Mouse (Mus musculus) MN1 (cell line): ENCODE results near the gene Phykpl.
"Not testable (repeated sequence)": the region's sequence is repeated elsewhere in the genome, so short reads cannot be mapped to it uniquely, and the experiment has no call there.

Source experiments
- DNase-seq: peaks from one replicate; pipeline ENCODE4 v3.0.0-alpha.2; 2016; ENCODE audit warnings: low spot score

Phykpl gene

DNA sequence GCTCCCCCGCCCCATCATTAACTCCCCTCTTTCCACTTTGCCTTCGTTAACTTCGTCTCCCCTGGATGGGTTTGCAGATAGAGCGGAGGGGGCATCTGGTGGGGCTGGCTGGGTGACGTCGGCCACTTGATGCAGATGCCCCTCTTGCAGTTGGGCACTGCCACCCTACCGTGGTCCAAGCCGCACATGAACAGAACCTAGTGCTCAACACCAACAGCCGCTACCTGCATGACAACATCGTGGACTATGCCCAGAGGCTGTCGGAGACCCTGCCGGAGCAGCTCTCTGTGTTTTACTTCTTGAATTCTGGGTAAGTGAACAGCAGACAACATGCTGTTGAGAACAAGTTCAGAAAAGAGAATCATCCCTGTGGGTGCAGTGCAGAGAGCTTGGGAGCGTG lies 1.9 kb downstream of the Phykpl start:
- no peak for DNase-seq

DNA sequence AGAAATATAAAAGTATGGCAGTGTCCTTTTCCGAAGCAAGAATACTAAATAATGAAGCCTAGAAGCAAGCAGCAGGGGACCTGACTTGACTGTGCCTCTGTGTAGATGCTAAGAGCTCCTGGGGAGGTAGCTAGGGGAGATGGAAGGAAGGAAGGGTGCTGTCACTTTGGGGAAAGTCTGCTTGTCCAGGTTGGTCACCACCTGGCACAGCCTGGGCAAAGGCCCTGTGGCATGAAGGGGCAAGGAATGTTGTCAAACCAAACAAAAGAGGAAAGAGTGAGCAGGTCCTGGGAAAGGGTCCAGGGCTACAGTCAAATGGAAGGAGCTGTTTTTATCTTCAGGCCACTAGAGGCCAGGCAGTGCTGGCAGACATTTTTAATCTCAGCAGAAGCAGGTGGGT lies 2.5 kb downstream of the Phykpl start:
- no peak for DNase-seq

DNA sequence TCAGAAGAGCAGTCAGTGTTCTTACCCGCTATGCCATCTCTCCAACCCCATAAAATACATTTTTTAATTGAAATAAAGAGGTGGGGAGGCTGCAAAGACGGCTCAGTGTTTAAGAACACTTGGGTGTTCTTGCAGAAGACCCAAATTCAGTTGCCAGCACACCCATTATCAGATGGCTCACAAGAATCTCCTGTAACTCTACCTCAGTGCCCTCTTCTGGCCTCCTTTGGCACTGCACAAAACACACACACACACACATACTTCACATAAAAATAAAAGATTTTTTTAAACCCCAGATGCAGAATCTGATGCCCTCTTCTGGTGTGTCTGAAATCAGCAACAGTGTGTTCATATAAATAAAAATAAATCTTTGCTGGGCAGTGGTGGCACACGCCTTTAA lies 4.3 kb downstream of the Phykpl start:
- DNase-seq: no peak

DNA sequence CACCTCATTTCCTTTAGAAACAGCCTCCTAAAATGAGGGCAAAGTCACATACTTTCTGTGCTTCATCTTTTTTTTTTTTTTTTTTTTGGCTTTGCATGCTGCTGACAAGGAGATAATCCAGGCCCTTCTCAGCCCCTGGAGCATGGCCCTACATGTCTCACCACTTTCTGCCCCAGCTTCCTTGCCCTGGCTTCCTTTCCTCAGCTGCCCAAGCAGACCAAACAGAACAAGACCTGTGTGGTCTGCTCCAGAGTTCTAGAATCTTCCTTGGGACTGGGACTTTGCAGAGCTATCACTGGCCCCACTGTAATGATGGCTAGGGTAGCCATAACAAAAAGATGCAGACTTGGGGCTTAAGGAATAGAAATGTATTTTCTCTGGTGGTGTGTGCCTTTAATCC lies 5.4 kb downstream of the Phykpl start:
- DNase-seq: no peak

DNA sequence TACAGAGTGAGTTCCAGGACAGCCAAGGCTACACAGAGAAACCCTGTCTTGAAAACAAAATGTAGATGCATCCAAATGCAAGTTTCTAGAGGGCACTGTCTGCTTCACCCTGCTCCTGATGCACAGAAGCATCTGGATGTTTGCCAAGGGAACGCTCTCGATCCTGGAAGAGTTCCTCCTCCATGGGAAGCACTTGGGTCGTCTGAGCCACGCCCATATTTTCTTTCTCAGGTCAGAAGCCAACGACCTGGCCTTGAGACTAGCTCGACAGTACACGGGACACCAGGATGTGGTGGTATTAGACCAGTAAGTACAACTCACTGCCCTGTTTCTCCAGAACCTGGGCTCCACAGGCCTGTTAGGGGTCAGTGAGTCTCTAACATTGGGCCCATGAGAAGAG lies 6.6 kb downstream of the Phykpl start:
- peak; percentile 74 for DNase-seq

DNA sequence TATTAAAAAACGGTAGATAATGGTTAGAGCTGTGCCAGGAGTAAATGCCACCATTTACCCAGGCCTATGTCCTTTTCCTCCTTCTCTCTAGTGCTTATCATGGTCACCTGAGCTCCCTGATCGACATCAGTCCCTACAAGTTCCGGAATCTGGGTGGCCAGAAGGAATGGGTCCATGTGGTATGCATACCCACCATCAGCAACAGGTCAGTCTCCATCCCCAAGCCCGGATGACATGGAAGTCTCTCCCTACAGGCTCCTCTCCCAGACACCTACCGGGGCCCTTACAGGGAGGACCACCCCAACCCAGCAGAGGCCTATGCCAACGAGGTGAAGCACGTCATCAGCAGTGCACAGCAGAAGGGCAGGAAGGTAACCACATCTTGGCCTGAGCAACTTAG lies 7.4 kb downstream of the Phykpl start:
- no peak for DNase-seq

DNA sequence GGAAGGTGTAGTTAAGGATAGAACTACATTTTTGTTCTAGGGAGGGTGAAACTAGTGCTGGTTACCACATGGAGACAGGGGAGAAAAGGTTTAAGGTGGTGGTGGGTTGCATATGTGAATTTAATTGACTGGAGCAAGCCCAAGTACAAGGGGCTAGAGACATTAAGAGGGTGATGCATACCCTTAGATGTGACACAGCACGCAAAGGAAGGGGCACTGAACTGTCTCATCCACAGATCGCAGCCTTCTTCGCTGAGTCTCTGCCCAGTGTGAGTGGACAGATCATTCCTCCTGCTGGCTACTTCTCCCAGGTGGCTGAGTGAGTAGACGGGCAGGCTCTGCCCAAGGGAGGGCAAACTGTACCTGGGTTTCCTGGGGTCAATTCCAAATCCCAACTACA lies 8.8 kb downstream of the Phykpl start:
- no peak for DNase-seq

DNA sequence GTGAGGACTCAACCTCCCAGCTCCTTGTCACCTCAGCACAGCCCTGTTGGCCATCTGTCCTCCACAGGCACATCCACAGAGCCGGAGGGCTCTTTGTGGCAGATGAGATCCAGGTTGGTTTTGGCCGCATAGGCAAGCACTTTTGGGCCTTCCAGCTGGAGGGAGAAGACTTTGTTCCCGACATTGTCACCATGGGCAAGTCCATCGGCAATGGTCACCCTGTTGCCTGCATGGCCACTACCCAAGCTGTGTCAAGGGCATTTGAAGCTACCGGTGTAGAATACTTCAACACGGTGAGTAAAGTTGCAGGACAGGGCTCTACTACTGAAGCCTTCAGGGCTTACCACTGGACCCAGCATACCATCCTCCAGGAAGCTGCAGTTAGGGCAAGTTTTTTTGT lies 9.3 kb downstream of the Phykpl start:
- DNase-seq: no peak

DNA sequence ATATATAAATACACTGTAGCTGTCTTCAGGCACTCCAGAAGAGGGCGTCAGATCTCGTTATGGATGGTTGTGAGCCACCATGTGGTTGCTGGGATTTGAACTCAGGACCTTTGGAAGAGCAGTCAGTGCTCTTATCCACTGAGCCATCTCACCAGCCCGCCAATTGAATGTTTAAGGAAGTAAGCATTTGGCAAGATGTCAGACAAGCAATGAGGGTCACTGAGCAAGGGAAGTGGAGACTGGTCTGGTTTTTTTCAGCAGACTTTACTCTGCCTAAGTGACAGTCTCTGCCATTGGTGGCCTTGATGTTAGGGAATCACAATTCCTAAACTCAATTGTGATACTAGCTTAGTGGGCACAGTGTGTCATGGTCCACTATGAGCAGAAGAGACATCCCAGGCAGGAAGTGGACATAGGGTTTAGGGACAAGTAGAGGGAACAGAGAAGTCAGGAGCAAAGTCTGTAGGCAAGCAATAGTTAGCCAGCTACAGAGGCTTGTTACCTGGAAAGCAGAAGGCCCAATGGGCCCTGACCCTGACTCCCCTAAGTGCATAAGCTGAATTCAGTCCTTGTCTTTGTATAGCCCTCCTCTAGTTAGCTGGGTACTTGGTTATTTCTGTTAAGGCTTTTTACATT lies 10.3 kb downstream of the Phykpl start:
- DNase-seq: peak; percentile 71

DNA sequence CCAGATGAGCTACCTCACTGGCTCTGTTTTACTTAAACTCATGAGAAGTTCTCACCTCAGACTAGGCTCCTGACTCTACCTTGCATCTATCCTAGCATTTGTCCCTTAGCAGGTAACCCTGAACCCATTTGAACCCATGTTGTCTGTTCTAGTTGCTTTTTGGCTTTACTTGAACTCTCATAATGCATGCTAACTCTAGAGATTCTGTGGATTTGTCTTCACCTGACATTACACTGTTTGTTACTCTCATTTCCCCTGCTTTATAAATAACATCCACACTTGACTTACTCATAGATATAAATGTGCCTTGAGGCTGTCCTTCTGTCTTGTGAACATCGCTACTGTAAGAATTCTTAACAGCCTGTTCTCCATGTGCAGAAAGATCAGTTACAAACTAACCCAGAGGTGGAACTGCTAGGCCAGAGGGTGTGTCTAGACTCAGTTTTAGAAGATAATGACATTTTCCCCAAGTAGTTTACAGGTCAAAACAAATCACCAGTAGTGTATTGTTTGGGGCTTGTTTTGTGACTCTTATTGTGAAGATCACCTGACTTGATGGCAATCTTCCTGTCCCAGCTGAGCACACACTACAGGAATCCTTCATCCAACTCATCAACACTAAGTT lies 11.0 kb downstream of the Phykpl start:
- no peak for DNase-seq

DNA sequence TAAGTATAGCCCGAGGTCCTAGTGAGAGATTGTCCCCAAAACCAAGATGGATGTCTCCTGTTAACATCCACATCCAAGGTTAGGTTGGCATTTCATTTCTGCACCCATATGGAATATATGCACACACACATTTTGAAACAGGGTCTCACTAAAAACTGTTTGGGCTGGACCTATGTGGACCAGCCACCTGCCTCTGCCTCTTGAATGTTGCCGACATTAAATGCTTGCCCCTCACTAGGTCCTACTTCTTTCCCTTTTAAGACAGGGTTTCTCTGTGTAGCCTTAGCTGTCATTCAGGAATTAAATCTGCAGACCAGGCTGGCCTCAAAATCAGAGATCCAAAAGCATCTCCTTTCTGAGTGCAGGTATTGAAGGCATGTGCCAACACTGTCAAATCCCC lies 13.0 kb downstream of the Phykpl start:
- DNase-seq: no peak

DNA sequence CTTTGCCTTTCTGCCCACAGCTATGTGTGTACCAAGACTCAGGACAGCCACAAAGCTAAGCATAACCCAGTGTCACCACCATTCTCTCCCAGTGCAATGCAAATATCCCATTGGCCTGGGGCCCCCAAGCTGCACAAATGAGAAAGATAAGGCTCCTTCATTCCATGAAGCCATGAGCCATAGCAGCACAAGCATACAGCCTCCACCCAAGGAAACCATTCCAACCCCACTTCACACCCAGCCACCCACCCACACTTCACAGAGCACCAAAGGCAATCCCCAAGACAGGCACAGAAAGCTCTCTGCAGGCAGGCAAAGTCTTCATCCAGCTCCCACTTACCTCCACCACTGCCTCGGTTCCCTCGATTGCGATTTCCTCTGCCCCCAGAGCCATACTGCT lies 17.7 kb downstream of the Phykpl start:
- DNase-seq: no peak

DNA sequence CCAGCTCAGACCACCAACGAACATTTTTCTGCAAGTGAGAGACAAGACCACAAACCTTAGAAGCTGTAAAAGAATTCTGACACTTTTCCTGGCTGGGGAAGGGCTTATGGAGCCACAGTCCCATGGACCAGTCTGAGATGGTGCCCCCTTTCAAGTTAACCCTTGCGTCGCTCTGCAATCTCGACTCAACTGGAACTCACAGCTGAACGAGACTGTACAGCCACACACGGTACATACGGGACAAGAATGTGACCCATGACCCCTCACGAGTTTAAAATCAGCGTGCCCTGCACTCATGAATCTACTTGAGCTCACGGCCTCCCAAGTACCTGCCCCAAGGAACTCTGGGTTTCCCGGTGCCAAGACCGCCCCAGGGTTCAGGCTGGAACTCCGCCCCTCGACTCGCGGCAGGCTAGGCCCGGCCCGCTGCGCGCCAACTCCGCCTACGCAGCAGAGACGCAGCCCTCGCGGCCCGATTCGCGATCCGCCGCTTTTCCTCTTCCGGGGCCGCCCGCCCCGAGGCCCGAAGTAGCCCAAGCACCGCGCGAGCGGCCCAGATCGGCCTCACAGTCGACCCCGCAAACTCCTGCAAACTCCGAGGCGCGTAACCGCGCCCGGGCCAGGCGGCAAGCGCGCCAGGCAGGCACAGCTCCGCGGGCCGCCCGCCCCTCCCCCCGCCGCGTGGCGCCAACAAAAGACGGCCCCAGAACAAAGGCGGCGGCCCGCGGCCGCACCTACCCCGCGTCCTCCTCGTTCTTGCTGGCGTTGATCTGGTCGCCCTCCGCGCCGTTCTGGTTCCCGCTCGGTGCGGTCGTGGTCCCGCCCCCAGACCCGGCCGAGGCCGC lies 21.3 kb downstream of the Phykpl start:
- DNase-seq: peak; percentile 95

DNA sequence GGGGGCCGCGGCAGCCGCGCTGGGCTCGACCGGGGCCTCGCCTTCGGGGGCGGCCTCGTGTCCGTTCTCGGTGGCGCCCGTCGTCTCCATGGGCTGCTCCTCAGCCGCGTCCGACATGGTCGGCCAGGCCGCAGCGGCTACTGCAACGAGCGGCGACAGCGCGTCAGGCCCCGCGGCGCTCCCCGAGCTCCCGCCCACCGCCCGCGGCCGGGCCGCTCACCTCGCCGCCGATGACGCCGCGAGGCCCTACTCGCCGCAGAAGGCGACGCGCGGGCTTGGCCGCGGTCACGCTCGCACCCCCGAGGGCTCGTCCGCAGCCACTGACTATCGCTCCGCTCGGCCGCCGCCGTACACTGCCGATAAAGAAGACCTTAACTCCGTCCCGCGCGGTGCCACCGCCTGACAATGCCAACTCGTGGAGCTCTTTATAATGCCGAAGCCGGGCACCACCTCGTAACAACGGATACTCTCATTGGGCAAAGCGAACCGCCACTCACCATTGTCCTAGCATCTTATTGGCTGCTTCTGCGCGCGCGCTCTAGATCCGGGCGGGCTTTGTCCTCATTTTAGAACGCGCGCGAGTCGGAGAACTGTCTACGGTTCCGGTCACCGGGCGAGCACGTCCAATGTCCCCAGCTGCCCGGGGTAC lies 22.0 kb downstream of the Phykpl start, which contains the start of gene Hnrnpab:
Hnrnpab (minus strand) TSS at position 401 of the 649 bp plus-strand sequence.
- peak; percentile 100 for DNase-seq

DNA sequence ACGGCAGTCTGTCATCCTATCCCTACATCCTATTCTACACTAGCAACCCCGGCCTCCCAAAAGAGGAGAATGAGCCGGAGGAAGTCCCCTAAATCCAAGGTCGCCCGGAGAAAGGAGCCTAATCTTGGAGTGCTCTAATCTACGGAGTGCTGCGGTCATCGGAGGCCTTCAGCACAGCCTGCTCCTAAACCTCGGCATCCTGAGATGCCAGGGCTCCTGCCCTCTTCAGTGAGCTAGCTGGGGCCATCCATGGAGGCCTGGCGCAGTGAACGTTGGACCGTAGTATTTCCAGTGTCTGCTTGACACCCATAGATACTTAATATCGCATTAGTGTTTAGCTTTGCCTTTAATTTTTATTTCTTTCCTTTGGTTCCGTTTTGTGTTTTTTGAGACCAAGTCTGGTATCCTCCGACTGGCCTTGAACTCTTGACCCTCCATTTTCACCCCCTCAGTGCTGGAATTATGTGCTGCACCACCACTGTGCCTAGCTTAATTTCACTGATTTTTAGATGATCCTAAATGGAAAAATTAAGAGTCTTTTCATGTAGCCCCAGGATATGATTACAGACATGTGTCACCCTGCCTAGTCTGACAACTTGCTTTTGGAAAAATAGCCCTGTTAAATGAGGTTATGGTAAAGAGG lies 22.7 kb downstream of the Phykpl start:
- DNase-seq: no peak

DNA sequence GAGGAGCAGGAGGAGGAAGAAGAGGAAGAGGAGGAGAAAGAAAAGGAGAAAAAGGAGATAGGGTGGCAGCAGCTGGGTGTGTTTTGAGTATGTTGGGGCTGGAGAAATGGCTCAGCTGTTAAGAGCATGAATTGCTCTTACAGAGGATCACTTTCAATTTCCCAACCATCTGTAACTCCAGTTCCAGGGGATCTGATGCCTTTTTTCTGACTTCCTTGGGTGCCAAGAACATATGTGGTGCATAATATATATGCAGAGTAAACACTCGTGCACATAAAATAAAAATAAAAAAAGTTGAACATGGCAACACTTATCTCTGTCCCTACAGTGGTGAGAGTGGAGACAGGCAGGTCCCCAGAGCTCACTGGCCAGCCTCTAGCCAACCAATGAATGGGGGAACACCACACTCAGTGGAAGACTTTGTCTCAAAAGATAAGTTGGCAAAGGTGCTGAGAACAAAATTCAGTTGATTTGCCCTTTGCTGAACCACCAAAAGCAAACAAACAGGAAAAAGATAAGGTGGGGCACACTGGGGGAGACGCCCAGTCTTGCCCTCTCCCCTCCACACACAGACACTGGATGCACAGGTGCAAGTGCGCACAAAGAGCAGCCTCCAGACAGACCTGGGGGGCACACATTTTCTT lies 24.8 kb downstream of the Phykpl start:
- DNase-seq: no peak

DNA sequence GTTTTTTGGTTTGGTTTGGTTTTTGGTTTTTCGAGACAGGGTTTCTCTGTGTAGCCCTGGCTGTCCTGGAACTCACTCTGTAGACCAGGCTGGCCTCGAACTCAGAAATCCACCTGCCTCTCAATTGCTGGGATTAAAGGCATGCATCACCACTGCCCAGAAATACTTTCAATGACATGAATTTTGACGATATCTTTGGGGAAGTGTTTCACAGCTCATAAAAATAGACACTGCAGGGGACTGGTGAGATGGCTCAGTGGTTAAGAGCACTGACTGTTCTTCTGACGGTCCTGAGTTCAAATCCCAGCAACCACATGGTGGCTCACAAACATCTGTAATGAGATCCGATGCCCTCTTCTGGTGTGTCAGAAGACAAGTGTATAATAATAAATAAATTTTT lies 25.4 kb downstream of the Phykpl start:
- not testable (repeated sequence) for DNase-seq

DNA sequence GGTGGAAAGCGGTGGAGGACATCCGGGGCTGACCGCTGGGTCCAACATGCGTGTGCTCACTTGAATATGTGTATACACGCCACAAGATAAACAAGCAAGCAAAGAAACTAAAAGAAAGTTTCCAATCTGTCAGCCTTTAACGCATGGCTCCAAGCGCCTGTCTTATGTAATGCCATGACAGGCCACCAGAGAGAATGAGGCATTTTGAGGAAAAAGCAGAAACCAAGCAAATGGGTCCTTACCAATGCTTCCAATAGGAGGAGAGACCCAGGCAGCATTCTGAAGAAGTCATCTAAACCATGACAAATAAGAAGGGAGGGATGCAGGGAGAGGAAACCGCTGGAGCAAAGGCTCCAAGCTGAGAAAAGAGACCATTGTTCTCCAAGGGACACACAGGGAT lies 29.7 kb downstream of the Phykpl start:
- DNase-seq: no peak

DNA sequence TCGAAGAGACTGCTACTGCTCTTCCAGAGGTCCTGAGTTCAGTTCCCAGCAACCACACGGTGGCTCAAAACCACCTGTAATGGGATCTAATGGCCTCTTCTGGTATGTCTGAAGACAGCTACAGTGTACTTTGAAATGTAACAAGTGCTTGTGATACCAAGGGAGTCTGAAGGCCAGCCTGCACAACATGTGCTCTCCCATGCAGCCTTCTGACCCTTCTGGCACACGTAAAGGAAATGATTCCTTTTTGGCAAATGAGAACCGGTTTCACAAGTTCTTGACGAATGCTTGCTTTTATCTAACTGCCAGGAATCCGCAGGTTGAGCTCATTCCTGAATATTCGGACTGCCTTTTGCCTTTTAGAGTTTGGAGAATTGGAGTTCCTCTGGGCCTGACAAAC lies 30.6 kb downstream of the Phykpl start:
- no peak for DNase-seq

DNA sequence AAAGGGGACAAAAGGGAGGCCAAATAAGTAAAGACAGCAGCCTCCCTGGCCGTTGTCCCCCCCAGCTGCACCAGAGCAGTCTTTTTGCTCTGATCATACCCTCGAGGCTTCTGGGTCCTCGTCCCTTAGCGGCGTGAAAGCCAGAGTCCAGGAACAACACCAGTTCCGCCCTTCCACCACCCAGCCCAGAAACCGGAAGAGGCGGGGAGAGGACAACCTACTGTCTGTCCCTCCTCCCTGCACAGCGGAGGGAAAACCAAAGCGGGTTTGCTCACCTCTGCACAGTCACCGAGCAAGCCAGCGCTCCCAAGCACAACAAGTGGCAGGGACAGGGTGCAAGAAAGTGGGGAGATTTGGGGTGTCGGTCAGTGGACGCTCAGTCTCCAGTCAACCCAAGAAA lies 31.0 kb downstream of the Phykpl start:
- DNase-seq: peak; percentile 87

DNA sequence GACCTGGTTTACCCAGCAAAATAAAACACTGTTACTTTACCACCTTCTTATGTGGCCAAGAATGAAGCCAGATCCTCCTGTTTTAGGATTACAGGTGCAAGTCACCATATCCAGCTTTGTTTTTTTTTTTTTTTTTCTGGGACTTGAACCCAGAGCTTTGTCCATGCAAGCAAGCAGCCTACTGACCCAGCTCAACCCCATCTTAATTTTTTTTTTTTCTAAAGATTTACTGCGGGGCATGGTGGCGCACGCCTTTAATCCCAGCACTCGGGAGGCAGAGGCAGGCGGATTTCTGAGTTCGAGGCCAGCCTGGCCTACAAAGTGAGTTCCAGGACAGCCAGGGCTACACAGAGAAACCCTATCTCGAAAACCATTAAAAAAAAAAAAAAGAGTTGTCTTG lies 31.6 kb downstream of the Phykpl start:
- not testable (repeated sequence) for DNase-seq

DNA sequence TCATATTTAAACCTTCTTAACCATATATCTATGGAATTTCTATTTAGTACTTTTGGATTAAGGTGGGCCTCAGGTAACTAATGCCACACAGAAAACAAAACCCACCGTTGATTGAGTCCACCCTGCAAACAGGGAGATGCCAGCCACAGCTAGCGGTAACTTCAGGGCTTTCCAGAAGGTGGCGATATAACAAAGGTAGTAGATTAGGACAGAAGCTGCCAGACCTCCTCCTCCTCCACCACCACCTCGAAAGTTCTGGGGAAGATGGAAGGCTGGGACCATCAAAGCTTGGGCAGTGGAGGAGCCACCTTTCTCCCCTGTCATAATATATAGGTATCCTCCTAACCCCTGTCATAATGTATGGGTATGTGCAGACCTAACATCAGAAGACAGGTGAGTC lies 33.1 kb downstream of the Phykpl start:
- peak; percentile 83 for DNase-seq
